Mouse (Mus musculus) lung, postnatal 0 days (tissue): ENCODE results near the gene Sytl2.

Experiments used
- CTCF ChIP-seq: IDR thresholded peaks from 2 replicates; pipeline ENCODE4 v1.5.1; 2016; ENCODE audit warnings: antibody characterized with exemption, mild to moderate bottlenecking
- EP300 ChIP-seq: IDR thresholded peaks from 2 replicates; pipeline ENCODE4 v1.6.1; 2016; ENCODE audit warnings: antibody characterized with exemption, mild to moderate bottlenecking, control low read depth

- TF ChIP-seq CTCF (peak; percentile 63), EP300 (no peak)
Measured at GRCm38 (mm10) chr7:90443101-90444091, 141.3 kb downstream of the Sytl2 start.
